Mouse (Mus musculus) lung, embryonic 15.5 days (tissue): Measurements from ENCODE around the gene Tspan9. TPM values are rescaled to one million over a fixed set of nuclear protein-coding genes. Genes with fewer than 3 reads are reported as not detected.

Source experiments
- ATAC-seq: fragments of 200-750 bp; cut with Nextera tagmentation; 2 replicates; pipeline ENCODE4 v1.8.0; 2017; ENCODE audit warnings: moderate number of reproducible peaks, borderline replicate concordance; ENCODE audit not compliant: low FRiP score, low TSS enrichment; ENCODE audit errors: extremely low read depth
- H3K27ac ChIP-seq: fragments of 300-500 bp; sonication (generic); 2 replicates; pipeline ENCODE4 v1.5.1; 2015; ENCODE audit warnings: moderate library complexity, mild to moderate bottlenecking, inconsistent platforms
- H3K27me3 ChIP-seq: fragments of 300-500 bp; sonication (generic); 2 replicates; pipeline ENCODE4 v1.6.1; 2015; ENCODE audit warnings: inconsistent platforms
- H3K36me3 ChIP-seq: fragments of 300-500 bp; sonication (generic); 2 replicates; pipeline ENCODE4 v1.6.1; 2015; ENCODE audit warnings: inconsistent platforms
- H3K4me1 ChIP-seq: fragments of 300-500 bp; sonication (generic); 2 replicates; pipeline ENCODE4 v1.6.1; 2015; ENCODE audit warnings: inconsistent platforms
- H3K4me2 ChIP-seq: fragments of 300-500 bp; sonication (generic); 2 replicates; pipeline ENCODE4 v1.6.1; 2015; ENCODE audit warnings: inconsistent platforms, mild to moderate bottlenecking, moderate library complexity
- H3K4me3 ChIP-seq: fragments of 300-500 bp; sonication (generic); 2 replicates; pipeline ENCODE4 v1.5.1; 2015; ENCODE audit warnings: mild to moderate bottlenecking, inconsistent platforms
- H3K9ac ChIP-seq: fragments of 300-500 bp; sonication (generic); 2 replicates; pipeline ENCODE4 v1.6.1; 2015; ENCODE audit warnings: inconsistent platforms
- H3K9me3 ChIP-seq: fragments of 300-500 bp; sonication (generic); 2 replicates; pipeline ENCODE4 v1.6.1; 2016; ENCODE audit warnings: inconsistent platforms
- WGBS: fragments of 180-500 bp; shearing (Covaris S2); methylation state at CpG from one replicate; pipeline ENCODE4 v1.1.7; 2015; 5-methylcytosine and 5-hydroxymethylcytosine counted together
- polyA plus RNA-seq: library from polyadenylated mRNA; unstranded; fragments of >200 nt; fragmentation: Nextera tagmentation; extraction: Ambion mirVana; gene quantifications from 2 replicates; pipeline ENCODE4 v1.2.1, GENCODE M21; 2015

The Tspan9 gene
- polyA plus RNA-seq, 1 experiment from 2014 or later = 130 TPM

- Histone ChIP-seq H3K9ac (no peak overlapping the region), H3K27ac (no peak overlapping the region), H3K9me3 (no peaks in the 10 kb centered on the region), H3K4me2 (no peak overlapping the region), H3K4me3 (no peak overlapping the region), H3K36me3 (no peaks in the 10 kb centered on the region), H3K27me3 (no peaks in the 10 kb centered on the region), H3K4me1 (peaks cover 39% of the 10 kb centered on the region)
- 80% methylated on average over 4 of the region's 4 CpGs for WGBS
- no peak for ATAC-seq
These were observed 12.7 kb downstream of the Tspan9 start for GRCm38 (mm10) chr6:128130686-128131085.

- peaks cover 34% of the 10 kb centered on the region for H3K4me1 ChIP-seq
- ATAC-seq = no peak
These were observed 14.0 kb downstream of the Tspan9 start for GRCm38 (mm10) chr6:128129382-128129781.

GRCm38 (mm10) chr6:128127312-128127711, 16.1 kb downstream of the Tspan9 start:
- no peaks in the 10 kb centered on the region for H3K27me3 ChIP-seq
- no peak overlapping the region for H3K9ac ChIP-seq
- H3K36me3 ChIP-seq = no peaks in the 10 kb centered on the region
- no peaks in the 10 kb centered on the region for H3K9me3 ChIP-seq
- no peak overlapping the region for H3K27ac ChIP-seq
- H3K4me1 ChIP-seq = peaks cover 37% of the 10 kb centered on the region
- 70% methylated on average over 3 of the region's 3 CpGs for WGBS
- ATAC-seq = no peak
- no peak overlapping the region for H3K4me3 ChIP-seq
- no peak overlapping the region for H3K4me2 ChIP-seq

More at GRCm38 (mm10) chr6:128129382-128129781, 14.0 kb downstream of the Tspan9 start:
- Histone ChIP-seq H3K4me2 (no peak overlapping the region), H3K27ac (no peak overlapping the region), H3K27me3 (no peaks in the 10 kb centered on the region), H3K9ac (no peak overlapping the region), H3K4me3 (no peak overlapping the region), H3K9me3 (no peaks in the 10 kb centered on the region), H3K36me3 (no peaks in the 10 kb centered on the region)
- 71% methylated on average over 5 of the region's 5 CpGs for WGBS

GRCm38 (mm10) chr6:128126876-128127275, 16.5 kb downstream of the Tspan9 start:
- no peak overlapping the region for H3K27ac ChIP-seq
- H3K4me1 ChIP-seq = peaks cover 38% of the 10 kb centered on the region
- no peaks in the 10 kb centered on the region for H3K27me3 ChIP-seq
- no peak overlapping the region for H3K4me3 ChIP-seq
- no peaks in the 10 kb centered on the region for H3K9me3 ChIP-seq
- 65% methylated on average over 4 of the region's 4 CpGs for WGBS
- H3K9ac ChIP-seq = no peak overlapping the region
- ATAC-seq = no peak
- H3K4me2 ChIP-seq = no peak overlapping the region
- no peaks in the 10 kb centered on the region for H3K36me3 ChIP-seq

GRCm38 (mm10) chr6:128125464-128125863, 17.9 kb downstream of the Tspan9 start:
- H3K27ac ChIP-seq = no peak overlapping the region
- no peak overlapping the region for H3K4me2 ChIP-seq
- H3K4me1 ChIP-seq = peaks cover 45% of the 10 kb centered on the region
- no peak overlapping the region for H3K4me3 ChIP-seq
- H3K27me3 ChIP-seq = no peaks in the 10 kb centered on the region
- no peaks in the 10 kb centered on the region for H3K36me3 ChIP-seq
- ATAC-seq = no peak
- H3K9me3 ChIP-seq = no peaks in the 10 kb centered on the region
- WGBS = 69% methylated on average over 3 of the region's 3 CpGs
- H3K9ac ChIP-seq = no peak overlapping the region

- WGBS = 22% methylated on average over 10 of the region's 10 CpGs
- no peaks in the 10 kb centered on the region for H3K9me3 ChIP-seq
- H3K36me3 ChIP-seq = no peaks in the 10 kb centered on the region
- H3K4me3 ChIP-seq = no peak overlapping the region
- H3K9ac ChIP-seq = no peak overlapping the region
- peaks cover 45% of the 10 kb centered on the region for H3K4me1 ChIP-seq
- peak overlapping the region; percentile 73 for H3K27ac ChIP-seq
- ATAC-seq = peak; percentile 85
- H3K4me2 ChIP-seq = no peak overlapping the region
- H3K27me3 ChIP-seq = no peaks in the 10 kb centered on the region
These were observed 19.0 kb downstream of the Tspan9 start for GRCm38 (mm10) chr6:128124222-128124971.

GRCm38 (mm10) chr6:128122127-128122526, 21.3 kb downstream of the Tspan9 start:
- Histone ChIP-seq H3K36me3 (no peaks in the 10 kb centered on the region), H3K4me3 (no peak overlapping the region), H3K9ac (no peak overlapping the region), H3K4me1 (peaks cover 50% of the 10 kb centered on the region), H3K9me3 (no peaks in the 10 kb centered on the region), H3K27me3 (no peaks in the 10 kb centered on the region), H3K27ac (peak overlapping the region; percentile 56), H3K4me2 (no peak overlapping the region)
- WGBS = 25% methylated on average over 5 of the region's 5 CpGs
- ATAC-seq = no peak

- WGBS = 75% methylated on average over 5 of the region's 5 CpGs
- Histone ChIP-seq H3K4me2 (no peak overlapping the region), H3K27ac (peak overlapping the region; percentile 56), H3K36me3 (no peaks in the 10 kb centered on the region), H3K4me3 (no peak overlapping the region), H3K4me1 (peaks cover 54% of the 10 kb centered on the region), H3K9ac (no peak overlapping the region), H3K9me3 (no peaks in the 10 kb centered on the region), H3K27me3 (no peaks in the 10 kb centered on the region)
- no peak for ATAC-seq
These were observed 21.7 kb downstream of the Tspan9 start for GRCm38 (mm10) chr6:128121691-128122090.

- H3K27me3 ChIP-seq = no peaks in the 10 kb centered on the region
- H3K9me3 ChIP-seq = no peaks in the 10 kb centered on the region
- peaks cover 59% of the 10 kb centered on the region for H3K4me1 ChIP-seq
- no peak overlapping the region for H3K4me2 ChIP-seq
- 60% methylated on average over 12 of the region's 12 CpGs for WGBS
- H3K36me3 ChIP-seq = no peaks in the 10 kb centered on the region
- no peak overlapping the region for H3K4me3 ChIP-seq
- no peak overlapping the region for H3K9ac ChIP-seq
- H3K27ac ChIP-seq = no peak overlapping the region
- no peak for ATAC-seq
These were observed 22.6 kb downstream of the Tspan9 start for GRCm38 (mm10) chr6:128120806-128121205.

- no peak overlapping the region for H3K27ac ChIP-seq
- no peak overlapping the region for H3K4me3 ChIP-seq
- H3K9ac ChIP-seq = no peak overlapping the region
- peaks cover 45% of the 10 kb centered on the region for H3K4me1 ChIP-seq
- H3K27me3 ChIP-seq = no peaks in the 10 kb centered on the region
- H3K4me2 ChIP-seq = no peak overlapping the region
- WGBS = 90% methylated on average over 7 of the region's 7 CpGs
- ATAC-seq = no peak
- no peaks in the 10 kb centered on the region for H3K9me3 ChIP-seq
- H3K36me3 ChIP-seq = no peaks in the 10 kb centered on the region; the same call in 1 of the 2 replicates
These were observed 24.6 kb downstream of the Tspan9 start for GRCm38 (mm10) chr6:128118670-128119230.

GRCm38 (mm10) chr6:128116836-128117542, 26.4 kb downstream of the Tspan9 start:
- H3K27me3 ChIP-seq = no peaks in the 10 kb centered on the region

GRCm38 (mm10) chr6:128116344-128116743, 27.1 kb downstream of the Tspan9 start:
- no peaks in the 10 kb centered on the region for H3K9me3 ChIP-seq
- H3K4me1 ChIP-seq = peaks cover 37% of the 10 kb centered on the region
- H3K27ac ChIP-seq = no peak overlapping the region
- ATAC-seq = no peak
- H3K36me3 ChIP-seq = no peaks in the 10 kb centered on the region; the same call in 1 of the 2 replicates
- H3K4me2 ChIP-seq = no peak overlapping the region
- no peak overlapping the region for H3K4me3 ChIP-seq
- 58% methylated on average over 2 of the region's 2 CpGs for WGBS
- no peaks in the 10 kb centered on the region for H3K27me3 ChIP-seq
- no peak overlapping the region for H3K9ac ChIP-seq

More at GRCm38 (mm10) chr6:128116836-128117542, 26.4 kb downstream of the Tspan9 start:
- no peak overlapping the region for H3K4me2 ChIP-seq
- WGBS = 62% methylated on average over 10 of the region's 10 CpGs
- peaks cover 37% of the 10 kb centered on the region for H3K4me1 ChIP-seq
- no peak overlapping the region for H3K27ac ChIP-seq
- no peak overlapping the region for H3K4me3 ChIP-seq
- H3K36me3 ChIP-seq = no peaks in the 10 kb centered on the region; the same call in 1 of the 2 replicates
- H3K9me3 ChIP-seq = no peaks in the 10 kb centered on the region
- ATAC-seq = no peak
- no peak overlapping the region for H3K9ac ChIP-seq
